Mouse (Mus musculus) urinary bladder, postnatal 4 days (tissue): ENCODE results near the gene Acbd4.

ENCODE experiments used
- DNase-seq, 2 experiments: peaks; one replicate each; pipeline ENCODE4 v3.0.0; 2021 to 2022; ENCODE audit warnings: low spot score in 2 of 2

The Acbd4 gene

GRCm38 (mm10) chr11:103141101-103141943 is 39.8 kb downstream of the Acbd4 start:
- DNase-seq = peak; percentile 78 to 80

DNA sequence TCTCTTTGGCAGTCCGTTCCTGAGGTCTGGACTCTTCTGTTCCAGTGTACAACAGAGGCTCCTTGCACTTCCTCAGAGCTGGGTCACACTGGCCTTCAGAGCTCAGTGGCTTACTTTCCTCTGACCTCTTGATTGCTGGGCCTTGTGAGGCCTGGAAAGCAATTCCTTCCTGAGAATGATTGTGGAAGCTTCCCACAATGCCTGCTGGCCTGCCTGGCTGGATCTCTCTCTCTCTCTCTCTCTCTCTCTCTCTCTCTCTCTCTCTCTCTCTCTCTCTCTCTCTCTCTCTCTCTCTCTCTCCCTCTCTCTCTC is 40.4 kb downstream of the Acbd4 start:
- DNase-seq = no peak

- DNase-seq = peak in 1 of 2 experiments; percentile 63
These were observed 41.1 kb downstream of the Acbd4 start for GRCm38 (mm10) chr11:103142441-103143182.

DNA sequence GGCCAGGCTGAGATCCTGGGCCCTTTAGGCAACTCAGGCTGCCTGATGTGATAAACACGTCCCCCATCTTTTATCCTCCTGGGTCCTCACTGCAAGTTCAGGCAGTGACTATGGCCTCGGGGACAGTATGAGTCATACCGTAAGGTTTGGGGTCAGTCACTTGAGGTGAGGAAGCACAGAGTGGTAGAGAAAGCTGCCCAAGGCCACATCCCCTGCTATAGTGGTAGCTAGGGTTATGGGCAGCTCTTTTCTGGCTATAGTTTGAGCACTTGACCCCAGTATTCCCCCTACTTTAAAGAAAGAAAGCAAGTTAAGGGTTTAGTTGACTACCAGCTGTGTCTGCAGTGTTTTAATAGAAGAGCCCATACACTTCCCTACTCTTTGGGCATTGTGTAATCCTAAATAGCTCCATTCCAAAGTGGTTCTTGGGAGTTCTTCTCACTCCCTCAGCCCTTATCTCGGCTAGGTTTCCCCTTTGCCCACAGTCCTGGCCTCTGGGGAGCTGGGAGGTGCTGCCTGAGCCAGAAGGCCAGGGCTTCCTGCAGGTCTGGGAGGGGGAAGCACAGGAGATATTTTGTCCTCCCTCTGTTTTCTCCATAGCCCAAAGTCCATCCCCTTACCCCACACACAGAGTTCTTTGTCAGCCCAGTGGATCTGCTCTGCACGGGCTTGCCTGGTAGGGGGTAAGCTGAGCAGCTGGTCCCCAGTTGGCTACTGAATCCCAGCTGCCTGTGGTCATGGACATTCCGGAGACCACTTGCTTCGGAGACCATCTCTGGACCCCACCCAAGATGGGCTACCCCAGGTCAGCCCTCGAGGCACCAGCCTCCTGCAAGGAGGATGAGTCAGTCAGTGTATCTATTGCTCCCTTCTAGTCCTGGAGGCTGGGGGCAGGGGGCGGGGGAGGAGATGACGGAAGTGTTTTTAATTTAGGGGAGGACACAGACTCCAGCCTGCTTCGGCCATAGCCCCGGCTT is 43.1 kb downstream of the Acbd4 start:
- no peak for DNase-seq

DNA sequence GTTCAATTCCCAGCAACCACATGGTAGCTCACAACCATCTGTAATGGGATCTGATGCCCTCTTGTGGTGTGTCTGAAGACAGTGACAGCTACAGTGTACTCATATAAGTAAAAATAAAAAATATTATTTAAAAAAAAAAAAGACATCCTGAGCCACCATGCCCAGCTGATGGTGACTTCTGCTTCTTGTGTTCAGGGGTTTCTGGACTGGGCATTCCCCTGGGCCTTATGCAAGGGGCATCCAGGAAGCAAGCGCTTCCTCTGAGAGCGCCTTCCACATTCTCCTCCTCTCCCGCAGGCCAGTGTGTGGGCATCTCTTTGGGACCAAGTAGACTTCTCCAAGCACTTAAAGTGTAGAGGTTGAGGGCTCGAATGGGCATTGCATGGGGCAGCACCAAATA is 44.9 kb downstream of the Acbd4 start:
- no peak for DNase-seq

DNA sequence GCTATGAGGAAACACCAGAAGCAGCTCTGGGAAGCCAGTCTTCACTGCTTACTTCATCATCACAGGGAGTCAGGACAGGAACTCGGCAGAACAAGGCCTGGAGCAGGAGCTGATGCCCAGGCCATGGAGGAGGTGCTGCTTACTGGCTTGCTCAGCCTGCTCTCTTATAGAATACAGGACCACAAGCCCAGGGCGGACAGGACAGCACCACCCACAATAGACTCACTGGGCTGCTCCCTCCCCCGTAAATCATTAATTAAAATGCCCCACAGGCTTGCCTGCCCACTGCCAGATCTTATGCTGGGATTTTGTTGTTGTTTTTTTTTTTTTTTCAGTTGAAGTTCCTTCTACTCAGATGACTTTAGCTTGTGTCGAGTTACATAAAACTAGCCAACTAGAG is 46.3 kb downstream of the Acbd4 start:
- no peak for DNase-seq

GRCm38 (mm10) chr11:103149771-103150170 is 48.3 kb downstream of the Acbd4 start:
- no peak for DNase-seq

GRCm38 (mm10) chr11:103158621-103159478 is 57.4 kb downstream of the Acbd4 start:
- DNase-seq = peak; percentile 94 to 98

- no peak for DNase-seq
These were observed 59.3 kb downstream of the Acbd4 start for GRCm38 (mm10) chr11:103160738-103161137.

- no peak for DNase-seq
These were observed 60.0 kb downstream of the Acbd4 start for GRCm38 (mm10) chr11:103161449-103161848.
